Mouse (Mus musculus): ENCODE data around the gene 9330182O14Rik. TPM values are rescaled to one million over a fixed set of nuclear protein-coding genes. Genes with fewer than 3 reads are reported as not detected.

Gene 9330182O14Rik
- polyA plus RNA-seq, 1 experiment from 2014 or later, result not detected

DNA sequence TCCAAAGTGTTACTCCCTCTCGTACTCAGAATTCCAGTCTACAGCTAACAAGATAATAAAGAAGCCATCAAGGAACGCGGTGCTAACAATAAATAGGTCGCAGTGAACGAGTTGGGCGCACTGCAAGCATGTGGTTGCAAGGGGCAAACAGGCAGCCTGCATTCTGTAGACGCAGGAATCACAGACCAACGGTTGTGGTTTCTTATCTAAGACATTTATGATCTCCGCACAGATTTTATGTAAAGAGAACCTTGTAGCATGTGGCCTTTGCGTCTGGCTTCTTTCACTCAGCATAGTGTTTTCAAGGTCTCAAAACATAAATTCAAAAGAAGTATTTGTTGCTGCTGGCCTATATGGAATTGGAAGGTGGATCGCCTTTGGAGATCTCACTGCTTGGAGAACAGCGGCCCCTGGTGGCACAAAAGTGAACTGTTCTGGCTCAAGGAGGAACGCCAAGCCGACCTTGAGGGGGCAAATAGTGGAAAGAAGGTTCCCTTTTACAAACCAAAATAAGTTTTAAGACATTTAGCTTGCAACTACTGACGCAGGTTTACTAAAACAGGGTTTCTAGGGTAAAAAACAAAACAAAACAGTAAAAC, 3.2 kb upstream of the 9330182O14Rik start:
- H3K27me3 ChIP-seq (ENCODE audit: control insufficient read depth, insufficient read depth, low read length), result no peaks in the 10 kb centered on the region
- H3K4me3 ChIP-seq (ENCODE audit: low read depth, low read length), result no peak overlapping the region
- H3K9ac ChIP-seq (ENCODE audit: low read length), result no peak overlapping the region
- no peak overlapping the region for H3K27ac ChIP-seq (ENCODE audit: low read depth, low read length)
- H3K9me3 ChIP-seq (ENCODE audit: control insufficient read depth, low read length), result no peaks in the 10 kb centered on the region
- DNase-seq (ENCODE audit: low spot score, missing footprints), result peak; percentile 99
- H3K4me2 ChIP-seq, result no peak overlapping the region
- H3K36me3 ChIP-seq (ENCODE audit: control insufficient read depth, insufficient read depth, low read length), result no peaks in the 10 kb centered on the region
- 29% methylated on average over 15 of the region's 15 CpGs for WGBS
- peak; percentile 73 for ATAC-seq (ENCODE audit: low FRiP score)
- H3K4me1 ChIP-seq (ENCODE audit: control insufficient read depth, insufficient read depth, low read length), result no peaks in the 10 kb centered on the region

GRCm38 (mm10) chr15:40132408-40132807, 1.8 kb upstream of the 9330182O14Rik start:
- Histone ChIP-seq H3K9me3 (ENCODE audit: control insufficient read depth, low read length) (no peaks in the 10 kb centered on the region), H3K4me1 (ENCODE audit: control insufficient read depth, insufficient read depth, low read length) (no peaks in the 10 kb centered on the region), H3K4me3 (ENCODE audit: low read depth, low read length) (no peak overlapping the region), H3K4me2 (no peak overlapping the region), H3K27me3 (ENCODE audit: control insufficient read depth, insufficient read depth, low read length) (no peaks in the 10 kb centered on the region), H3K36me3 (ENCODE audit: control insufficient read depth, insufficient read depth, low read length) (no peaks in the 10 kb centered on the region), H3K9ac (ENCODE audit: low read length) (no peak overlapping the region), H3K27ac (ENCODE audit: low read depth, low read length) (no peak overlapping the region)
- 84% methylated on average over 4 of the region's 4 CpGs for WGBS
- no peak for DNase-seq (ENCODE audit: low spot score, missing footprints)
- ATAC-seq (ENCODE audit: low FRiP score), result no peak

DNA sequence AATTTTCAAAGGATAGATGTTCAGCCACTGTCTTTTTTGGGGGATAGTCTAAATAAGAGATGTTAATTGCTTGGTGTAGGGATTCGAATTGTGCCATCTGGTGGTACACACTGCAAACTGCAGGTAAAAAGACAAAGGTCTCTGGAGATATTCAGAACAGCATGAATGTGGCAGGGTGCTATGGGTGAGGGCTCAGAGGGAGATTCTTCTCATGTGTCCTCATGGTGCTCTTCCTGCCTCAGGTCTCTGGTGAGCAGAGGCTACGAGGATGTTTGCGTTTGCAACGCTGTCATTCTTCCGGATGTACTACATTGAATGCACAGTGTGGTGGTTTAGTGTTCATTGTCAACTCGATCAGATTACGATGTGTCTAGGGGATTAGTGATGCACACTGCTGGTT, 10.1 kb downstream of the 9330182O14Rik start:
- Histone ChIP-seq H3K27ac (ENCODE audit: low read depth, low read length) (no peak overlapping the region), H3K4me3 (ENCODE audit: low read depth, low read length) (no peak overlapping the region), H3K4me1 (ENCODE audit: control insufficient read depth, insufficient read depth, low read length) (no peaks in the 10 kb centered on the region), H3K4me2 (no peak overlapping the region), H3K9ac (ENCODE audit: low read length) (no peak overlapping the region), H3K9me3 (ENCODE audit: control insufficient read depth, low read length) (no peaks in the 10 kb centered on the region), H3K27me3 (ENCODE audit: control insufficient read depth, insufficient read depth, low read length) (no peaks in the 10 kb centered on the region), H3K36me3 (ENCODE audit: control insufficient read depth, insufficient read depth, low read length) (no peaks in the 10 kb centered on the region)
- ATAC-seq (ENCODE audit: low FRiP score) (peak; percentile 33), DNase-seq (ENCODE audit: low spot score, missing footprints) (peak; percentile 90)
- WGBS, result 49% methylated on average over 7 of the region's 7 CpGs

- 88% methylated on average over 6 of the region's 6 CpGs for WGBS
- DNase-seq (ENCODE audit: low spot score, missing footprints), result no peak
- Histone ChIP-seq H3K4me3 (ENCODE audit: low read depth, low read length) (no peak overlapping the region), H3K27me3 (ENCODE audit: control insufficient read depth, insufficient read depth, low read length) (no peaks in the 10 kb centered on the region), H3K4me2 (no peak overlapping the region), H3K4me1 (ENCODE audit: control insufficient read depth, insufficient read depth, low read length) (no peaks in the 10 kb centered on the region), H3K9me3 (ENCODE audit: control insufficient read depth, low read length) (no peaks in the 10 kb centered on the region), H3K27ac (ENCODE audit: low read depth, low read length) (no peak overlapping the region), H3K9ac (ENCODE audit: low read length) (no peak overlapping the region), H3K36me3 (ENCODE audit: control insufficient read depth, insufficient read depth, low read length) (no peaks in the 10 kb centered on the region)
- ATAC-seq (ENCODE audit: low FRiP score), result no peak
Measured at GRCm38 (mm10) chr15:40157683-40158082, 23.5 kb downstream of the 9330182O14Rik start.

GRCm38 (mm10) chr15:40166560-40167275, 32.6 kb downstream of the 9330182O14Rik start:
- Histone ChIP-seq H3K4me2 (no peak overlapping the region), H3K9me3 (ENCODE audit: control insufficient read depth, low read length) (no peaks in the 10 kb centered on the region), H3K36me3 (ENCODE audit: control insufficient read depth, insufficient read depth, low read length) (no peaks in the 10 kb centered on the region), H3K4me1 (ENCODE audit: control insufficient read depth, insufficient read depth, low read length) (peaks cover 2% of the 10 kb centered on the region; the same call in 1 of the 2 replicates), H3K27me3 (ENCODE audit: control insufficient read depth, insufficient read depth, low read length) (no peaks in the 10 kb centered on the region), H3K9ac (ENCODE audit: low read length) (no peak overlapping the region), H3K4me3 (ENCODE audit: low read depth, low read length) (no peak overlapping the region), H3K27ac (ENCODE audit: low read depth, low read length) (no peak overlapping the region)
- 43% methylated on average over 9 of the region's 9 CpGs for WGBS
- ATAC-seq (ENCODE audit: low FRiP score) (peak; percentile 25; the same call in 1 of the 2 replicates), DNase-seq (ENCODE audit: low spot score, missing footprints) (peak; percentile 98)

DNA sequence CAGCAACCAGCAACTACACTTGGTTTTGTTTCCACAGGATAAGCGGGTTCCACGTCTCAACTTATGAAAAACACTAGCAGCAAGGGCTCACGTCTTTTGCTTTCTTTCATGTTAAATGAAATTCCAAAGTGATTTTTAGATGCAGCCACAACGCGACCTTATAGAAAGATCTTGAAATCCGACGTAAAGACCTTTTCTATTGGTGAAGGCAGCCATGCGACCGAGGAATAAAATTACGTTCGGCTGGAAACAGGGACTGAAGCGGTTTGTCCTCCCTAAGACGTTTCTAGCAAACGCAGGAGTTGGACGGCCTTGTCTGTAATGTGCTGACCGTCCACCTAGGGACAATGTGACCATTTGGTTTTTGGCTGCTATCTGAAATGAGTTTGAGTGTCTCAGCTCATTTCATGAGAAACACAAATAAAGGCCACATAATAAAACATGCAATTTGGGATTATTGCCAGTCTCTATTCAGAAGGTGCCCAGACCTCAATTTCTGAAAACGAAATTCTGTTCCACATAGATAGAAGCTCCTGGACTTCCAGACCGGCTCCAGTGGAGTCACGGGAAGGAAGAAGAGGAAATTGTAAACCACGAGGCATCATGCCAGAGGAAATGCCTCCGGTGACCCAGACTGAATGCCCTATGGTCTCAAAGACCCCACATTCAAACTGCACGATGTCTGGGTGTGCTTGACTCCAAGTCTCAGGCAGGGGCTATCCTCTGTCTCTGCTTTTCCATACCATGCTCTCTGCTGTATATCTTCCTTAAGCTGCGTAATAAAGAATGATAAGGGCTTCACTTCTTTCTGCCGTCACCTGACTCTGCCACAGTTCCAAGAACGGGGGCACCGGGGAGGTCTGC, 33.3 kb downstream of the 9330182O14Rik start:
- H3K4me2 ChIP-seq, result no peak overlapping the region
- no peaks in the 10 kb centered on the region for H3K36me3 ChIP-seq (ENCODE audit: control insufficient read depth, insufficient read depth, low read length)
- no peak overlapping the region for H3K4me3 ChIP-seq (ENCODE audit: low read depth, low read length)
- no peaks in the 10 kb centered on the region for H3K27me3 ChIP-seq (ENCODE audit: control insufficient read depth, insufficient read depth, low read length)
- WGBS, result 75% methylated on average over 26 of the region's 26 CpGs
- H3K9me3 ChIP-seq (ENCODE audit: control insufficient read depth, low read length), result no peaks in the 10 kb centered on the region
- H3K9ac ChIP-seq (ENCODE audit: low read length), result no peak overlapping the region
- H3K27ac ChIP-seq (ENCODE audit: low read depth, low read length), result no peak overlapping the region
- peaks cover 2% of the 10 kb centered on the region; the same call in 1 of the 2 replicates for H3K4me1 ChIP-seq (ENCODE audit: control insufficient read depth, insufficient read depth, low read length)
- DNase-seq (ENCODE audit: low spot score, missing footprints) (no peak), ATAC-seq (ENCODE audit: low FRiP score) (no peak)

- Histone ChIP-seq H3K27me3 (ENCODE audit: control insufficient read depth, insufficient read depth, low read length) (no peaks in the 10 kb centered on the region), H3K4me3 (ENCODE audit: low read depth, low read length) (no peak overlapping the region), H3K4me1 (ENCODE audit: control insufficient read depth, insufficient read depth, low read length) (peaks cover 2% of the 10 kb centered on the region; the same call in 1 of the 2 replicates), H3K36me3 (ENCODE audit: control insufficient read depth, insufficient read depth, low read length) (no peaks in the 10 kb centered on the region), H3K9me3 (ENCODE audit: control insufficient read depth, low read length) (no peaks in the 10 kb centered on the region), H3K4me2 (no peak overlapping the region), H3K9ac (ENCODE audit: low read length) (no peak overlapping the region), H3K27ac (ENCODE audit: low read depth, low read length) (no peak overlapping the region)
- ATAC-seq (ENCODE audit: low FRiP score), result no peak
- 73% methylated on average over 10 of the region's 10 CpGs for WGBS
- DNase-seq (ENCODE audit: low spot score, missing footprints), result no peak
Measured at GRCm38 (mm10) chr15:40168140-40168688, 34.0 kb downstream of the 9330182O14Rik start.

DNA sequence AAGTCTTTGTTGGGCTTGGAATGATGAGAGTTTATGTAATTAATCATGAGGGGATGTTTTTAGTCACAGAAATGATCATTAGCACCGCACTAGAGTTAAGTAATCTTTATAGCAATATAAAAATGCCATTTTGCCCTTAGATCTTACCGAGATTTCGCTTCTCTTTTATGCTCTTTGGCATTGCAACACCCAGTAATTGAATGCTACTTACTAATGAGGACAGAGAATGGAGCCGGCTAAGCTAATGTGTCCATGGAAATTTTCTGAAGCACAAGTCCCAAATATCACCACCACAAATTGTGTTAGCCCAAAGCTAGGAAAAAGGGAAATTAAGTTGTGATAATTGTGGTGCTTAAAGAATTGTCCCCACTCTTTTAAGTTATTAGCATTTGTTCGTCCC, 34.9 kb downstream of the 9330182O14Rik start:
- WGBS, result 84% methylated on average over 5 of the region's 5 CpGs
- ATAC-seq (ENCODE audit: low FRiP score) (no peak), DNase-seq (ENCODE audit: low spot score, missing footprints) (no peak)
- H3K4me2 ChIP-seq, result no peak overlapping the region
- peaks cover 2% of the 10 kb centered on the region; the same call in 1 of the 2 replicates for H3K4me1 ChIP-seq (ENCODE audit: control insufficient read depth, insufficient read depth, low read length)
- H3K9ac ChIP-seq (ENCODE audit: low read length), result no peak overlapping the region
- H3K36me3 ChIP-seq (ENCODE audit: control insufficient read depth, insufficient read depth, low read length), result no peaks in the 10 kb centered on the region
- H3K27ac ChIP-seq (ENCODE audit: low read depth, low read length), result no peak overlapping the region
- no peaks in the 10 kb centered on the region for H3K27me3 ChIP-seq (ENCODE audit: control insufficient read depth, insufficient read depth, low read length)
- no peaks in the 10 kb centered on the region for H3K9me3 ChIP-seq (ENCODE audit: control insufficient read depth, low read length)
- H3K4me3 ChIP-seq (ENCODE audit: low read depth, low read length), result no peak overlapping the region
